Mouse (Mus musculus) forebrain, embryonic 10.5 days (tissue): Measurements from ENCODE around the gene Abi3. TPM values are rescaled to one million over a fixed set of nuclear protein-coding genes. Genes with fewer than 3 reads are reported as not detected.

Experiments used
- DNase-seq: peaks from one replicate; pipeline ENCODE4 v3.0.0-alpha.2; 2017; ENCODE audit warnings: low spot score; ENCODE audit errors: extremely low spot score
- H3K27ac ChIP-seq: fragments of 300-500 bp; sonication (generic); 2 replicates; pipeline ENCODE4 v1.5.1; 2016; ENCODE audit warnings: mild to moderate bottlenecking
- H3K27me3 ChIP-seq: fragments of 300-500 bp; sonication (generic); 2 replicates; pipeline ENCODE4 v1.6.1; 2016; ENCODE audit warnings: mild to moderate bottlenecking; ENCODE audit not compliant: poor library complexity, severe bottlenecking
- H3K36me3 ChIP-seq: fragments of 300-500 bp; sonication (generic); replicated peaks from 2 replicates; pipeline ENCODE4 v1.6.1; 2016; ENCODE audit warnings: mild to moderate bottlenecking, moderate library complexity
- H3K4me1 ChIP-seq: fragments of 300-500 bp; sonication (generic); 2 replicates; pipeline ENCODE4 v1.6.1; 2016
- H3K4me3 ChIP-seq: fragments of 300-500 bp; sonication (generic); 2 replicates; pipeline ENCODE4 v1.5.1; 2016; ENCODE audit warnings: mild to moderate bottlenecking, moderate library complexity
- H3K9me3 ChIP-seq: fragments of 300-500 bp; sonication (generic); 2 replicates; pipeline ENCODE4 v1.6.1; 2016; ENCODE audit warnings: mild to moderate bottlenecking, moderate library complexity
- whole genome bisulfite sequencing: fragments of 180-500 bp; shearing (Covaris S2); methylation state at CpG from one replicate; pipeline ENCODE4 v1.1.7; 2016; 5-methylcytosine and 5-hydroxymethylcytosine counted together
- polyA plus RNA-seq: library from polyadenylated mRNA; unstranded; fragments of >200 nt; fragmentation: Nextera tagmentation; extraction: Ambion mirVana; gene quantifications from 2 replicates; pipeline ENCODE4 v1.2.1, GENCODE M21; 2016

Gene Abi3
- polyA plus RNA-seq, 1 experiment from 2014 or later: 2.3 TPM

DNA sequence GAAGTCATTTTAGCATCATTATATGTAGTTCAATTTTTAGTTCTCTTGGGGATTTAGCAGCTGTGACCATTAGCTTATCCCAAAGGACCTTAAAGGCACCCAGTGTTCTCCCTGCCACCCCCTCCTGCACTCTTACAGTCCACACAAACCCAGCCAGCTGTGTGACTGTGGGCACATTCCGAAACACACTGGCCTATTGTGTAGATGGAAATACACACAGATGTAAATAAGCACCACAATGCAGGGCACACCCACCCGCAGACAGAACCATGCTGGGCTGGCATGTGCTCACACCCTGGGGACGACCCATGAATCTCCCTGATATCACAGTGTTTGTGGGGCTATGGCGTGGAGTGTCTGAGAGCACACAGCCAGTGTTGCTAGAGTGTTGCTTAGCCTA is 30.1 kb downstream of the Abi3 start:
- no peak for DNase-seq
- Histone ChIP-seq H3K27ac (no peak overlapping the region), H3K4me3 (no peak overlapping the region), H3K4me1 (peaks cover 15% of the 10 kb centered on the region), H3K36me3 (no peaks in the 10 kb centered on the region), H3K9me3 (peaks cover 7% of the 10 kb centered on the region; the same call in 1 of the 2 replicates), H3K27me3 (0 out of 2 replicates have a peak, but pooled peaks cover 5% of the 10 kb centered on the region)
- WGBS: 76% methylated on average over 4 of the region's 4 CpGs

DNA sequence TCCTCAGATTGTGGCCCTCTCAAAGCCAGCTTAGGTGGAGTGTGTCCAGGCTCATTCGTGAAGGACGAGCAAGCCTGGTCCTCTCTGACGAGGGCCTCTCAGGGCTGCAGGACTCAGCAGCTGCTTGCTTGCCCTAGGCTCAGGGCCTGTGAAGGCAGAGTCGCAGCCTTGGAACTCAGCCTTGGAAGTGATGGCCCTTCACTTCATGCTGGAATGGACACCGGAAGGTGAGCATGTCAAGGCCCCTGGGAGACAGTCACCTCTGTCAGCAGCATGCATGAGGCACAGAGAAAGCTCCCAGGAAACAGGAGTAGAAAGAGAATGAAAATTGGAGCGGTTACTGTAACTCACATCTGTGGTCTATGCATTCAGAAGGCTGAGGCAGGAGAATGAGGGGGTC is 30.5 kb downstream of the Abi3 start:
- Histone ChIP-seq H3K4me1 (peaks cover 15% of the 10 kb centered on the region), H3K36me3 (no peaks in the 10 kb centered on the region), H3K9me3 (peaks cover 7% of the 10 kb centered on the region; the same call in 1 of the 2 replicates), H3K27me3 (0 out of 2 replicates have a peak, but pooled peaks cover 5% of the 10 kb centered on the region), H3K27ac (no peak overlapping the region), H3K4me3 (no peak overlapping the region)
- DNase-seq: no peak
- WGBS: 90% methylated on average over 6 of the region's 6 CpGs

DNA sequence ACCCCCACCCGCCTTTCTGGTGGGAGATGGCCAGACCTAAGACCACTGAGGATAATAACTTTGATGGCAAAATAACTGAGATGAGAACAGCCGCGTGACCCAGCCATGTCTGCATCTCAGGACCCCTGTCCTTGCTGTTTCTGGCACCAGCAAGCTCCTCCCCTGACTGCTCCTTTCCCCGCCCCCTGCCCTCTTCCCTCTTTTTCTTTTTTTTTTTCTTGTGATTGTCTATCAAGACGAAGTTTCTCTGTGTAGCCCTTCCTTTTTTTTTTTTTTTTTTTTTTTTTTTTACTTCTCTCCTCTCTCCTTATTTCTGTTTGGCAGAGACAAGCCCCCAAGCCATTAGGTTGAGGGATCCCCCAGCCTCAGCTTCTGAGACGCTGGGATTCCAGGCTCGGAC is 31.4 kb downstream of the Abi3 start:
- 0 out of 2 replicates have a peak, but pooled peaks cover 5% of the 10 kb centered on the region for H3K27me3 ChIP-seq
- no peak overlapping the region for H3K4me3 ChIP-seq
- no peaks in the 10 kb centered on the region for H3K36me3 ChIP-seq
- WGBS: 64% methylated on average over 7 of the region's 7 CpGs
- peaks cover 15% of the 10 kb centered on the region for H3K4me1 ChIP-seq
- no peak for DNase-seq
- peaks cover 7% of the 10 kb centered on the region; the same call in 1 of the 2 replicates for H3K9me3 ChIP-seq
- H3K27ac ChIP-seq: peak overlapping the region; percentile 37; the same call in 1 of the 2 replicates

DNA sequence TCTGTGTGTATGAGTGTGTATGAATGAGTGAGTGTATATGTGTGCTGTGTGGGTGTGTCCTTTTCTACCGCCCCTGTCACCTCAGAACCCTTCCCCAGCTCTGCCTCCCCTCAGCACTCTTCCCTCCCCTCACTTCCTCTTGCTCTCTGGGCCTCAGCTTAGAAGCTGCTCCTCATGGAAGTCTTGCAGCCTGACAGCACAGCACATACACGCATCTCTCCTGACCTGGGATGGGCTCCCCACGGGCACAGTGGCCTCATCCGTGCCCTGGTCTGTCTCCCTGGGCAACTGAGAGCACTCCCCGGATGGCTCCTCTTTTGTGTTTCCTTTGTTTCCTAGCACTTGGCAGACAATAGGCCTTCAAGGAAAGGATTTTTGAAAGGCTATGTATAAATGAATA is 32.7 kb downstream of the Abi3 start:
- H3K27me3 ChIP-seq: 0 out of 2 replicates have a peak, but pooled peaks cover 5% of the 10 kb centered on the region
- H3K27ac ChIP-seq: peak overlapping the region; percentile 45
- no peaks in the 10 kb centered on the region for H3K36me3 ChIP-seq
- H3K4me1 ChIP-seq: peaks cover 15% of the 10 kb centered on the region
- H3K4me3 ChIP-seq: no peak overlapping the region
- DNase-seq: no peak
- WGBS: 27% methylated on average over 5 of the region's 5 CpGs
- peaks cover 7% of the 10 kb centered on the region; the same call in 1 of the 2 replicates for H3K9me3 ChIP-seq

DNA sequence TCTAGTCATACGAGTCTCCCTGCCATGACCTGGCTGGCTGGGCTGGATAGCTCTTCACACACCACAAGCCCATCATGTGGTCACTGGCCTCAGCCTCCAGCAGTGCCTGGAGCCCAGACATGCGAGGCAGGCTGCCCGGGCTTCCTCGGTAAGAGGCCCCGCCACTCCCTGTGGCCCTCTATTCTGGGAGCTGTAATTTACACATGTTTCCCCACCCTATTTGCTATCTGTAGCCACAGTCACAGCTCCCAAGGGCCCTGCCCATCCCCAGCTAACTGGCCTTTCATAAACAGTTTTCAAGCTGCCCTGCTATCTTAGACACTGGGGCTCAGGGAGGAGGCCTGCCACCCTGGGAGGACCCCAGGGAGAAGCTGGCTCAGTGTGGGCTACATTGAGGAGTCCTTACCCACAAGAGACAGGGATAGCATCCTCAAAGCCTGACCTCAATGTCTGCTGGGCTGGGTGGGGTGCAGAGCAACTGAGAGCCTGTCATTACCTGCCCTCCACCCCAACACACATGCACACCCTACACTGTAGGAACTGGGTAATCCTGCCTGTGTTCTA is 33.7 kb downstream of the Abi3 start:
- Histone ChIP-seq H3K27me3 (0 out of 2 replicates have a peak, but pooled peaks cover 5% of the 10 kb centered on the region), H3K9me3 (peaks cover 7% of the 10 kb centered on the region; the same call in 1 of the 2 replicates), H3K36me3 (no peaks in the 10 kb centered on the region), H3K4me1 (peaks cover 15% of the 10 kb centered on the region), H3K27ac (peak overlapping the region; percentile 36), H3K4me3 (no peak overlapping the region)
- DNase-seq: no peak
- WGBS: 80% methylated on average over 5 of the region's 5 CpGs

DNA sequence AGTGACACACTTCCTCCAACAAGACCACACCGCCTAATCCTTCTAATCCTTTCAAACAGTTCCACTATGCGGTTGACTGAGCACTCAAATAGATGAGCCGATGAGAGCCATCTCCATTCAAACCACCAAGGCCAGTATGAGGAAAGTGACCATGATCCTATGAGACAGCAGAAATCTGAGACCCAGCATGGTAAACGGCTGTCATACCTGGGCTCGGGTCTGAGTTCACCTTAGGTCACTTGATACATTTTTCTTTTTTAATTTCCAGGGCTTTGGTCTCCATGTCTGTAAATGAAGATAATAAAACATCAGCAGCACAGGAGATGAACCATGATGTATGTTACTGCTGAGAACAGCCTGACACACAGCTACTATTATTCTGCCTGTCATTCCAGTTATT is 34.4 kb downstream of the Abi3 start:
- WGBS: 93% methylated on average over 5 of the region's 5 CpGs
- H3K27ac ChIP-seq: no peak overlapping the region

DNA sequence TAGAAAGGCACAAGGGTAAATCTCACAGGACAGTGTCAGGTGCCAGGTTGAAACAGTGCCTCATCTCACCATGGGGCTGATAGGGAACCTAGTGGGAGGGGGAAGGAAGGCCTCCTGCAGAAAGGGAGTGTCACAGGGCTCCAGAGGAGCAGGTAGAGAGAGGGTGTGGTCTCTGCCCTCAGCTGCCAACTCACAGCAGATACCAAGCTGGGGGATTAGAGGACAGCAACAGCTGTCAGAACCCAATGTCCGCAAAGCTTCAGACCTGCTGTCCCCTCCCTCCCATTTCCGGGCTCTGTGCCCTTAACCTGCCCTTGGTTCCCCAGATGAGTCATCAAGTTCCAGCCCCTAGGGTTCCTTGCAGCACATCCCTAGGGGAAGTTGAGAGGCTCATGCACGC is 36.7 kb downstream of the Abi3 start:
- no peak for DNase-seq
- H3K27ac ChIP-seq: no peak overlapping the region
- no peaks in the 10 kb centered on the region for H3K36me3 ChIP-seq
- peaks cover 7% of the 10 kb centered on the region; the same call in 1 of the 2 replicates for H3K9me3 ChIP-seq
- no peak overlapping the region for H3K4me3 ChIP-seq
- 53% methylated on average over 3 of the region's 3 CpGs for WGBS
- H3K4me1 ChIP-seq: peaks cover 12% of the 10 kb centered on the region
- H3K27me3 ChIP-seq: no peaks in the 10 kb centered on the region

More for the DNA sequence above, 34.4 kb downstream of the Abi3 start:
- Histone ChIP-seq H3K4me3 (no peak overlapping the region), H3K27me3 (0 out of 2 replicates have a peak, but pooled peaks cover 5% of the 10 kb centered on the region), H3K4me1 (peaks cover 15% of the 10 kb centered on the region), H3K36me3 (no peaks in the 10 kb centered on the region), H3K9me3 (peaks cover 7% of the 10 kb centered on the region; the same call in 1 of the 2 replicates)
- DNase-seq: no peak

DNA sequence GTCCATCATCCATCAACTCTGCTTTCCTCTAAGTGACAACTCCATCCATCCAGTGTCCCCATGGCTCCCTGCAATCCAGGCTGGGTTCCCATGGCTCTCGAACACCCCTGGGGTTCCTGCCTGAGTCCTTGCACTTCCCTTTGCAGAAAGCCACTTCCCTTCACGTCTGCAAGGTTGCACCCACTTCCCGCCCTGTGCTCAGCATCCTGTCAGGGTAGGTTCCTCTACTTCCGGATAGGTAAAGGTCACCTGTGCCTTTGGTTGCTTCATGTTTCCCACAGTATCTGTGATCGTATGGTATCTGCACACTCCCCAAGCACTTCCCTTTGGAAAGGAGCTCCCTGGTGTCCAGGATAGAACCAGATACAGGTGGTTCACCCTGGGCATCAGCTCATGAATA is 37.3 kb downstream of the Abi3 start:
- Histone ChIP-seq H3K27me3 (no peaks in the 10 kb centered on the region), H3K27ac (no peak overlapping the region), H3K36me3 (no peaks in the 10 kb centered on the region), H3K9me3 (peaks cover 7% of the 10 kb centered on the region; the same call in 1 of the 2 replicates), H3K4me1 (peaks cover 7% of the 10 kb centered on the region), H3K4me3 (no peak overlapping the region)
- 80% methylated on average over 5 of the region's 5 CpGs for WGBS
- DNase-seq: no peak

DNA sequence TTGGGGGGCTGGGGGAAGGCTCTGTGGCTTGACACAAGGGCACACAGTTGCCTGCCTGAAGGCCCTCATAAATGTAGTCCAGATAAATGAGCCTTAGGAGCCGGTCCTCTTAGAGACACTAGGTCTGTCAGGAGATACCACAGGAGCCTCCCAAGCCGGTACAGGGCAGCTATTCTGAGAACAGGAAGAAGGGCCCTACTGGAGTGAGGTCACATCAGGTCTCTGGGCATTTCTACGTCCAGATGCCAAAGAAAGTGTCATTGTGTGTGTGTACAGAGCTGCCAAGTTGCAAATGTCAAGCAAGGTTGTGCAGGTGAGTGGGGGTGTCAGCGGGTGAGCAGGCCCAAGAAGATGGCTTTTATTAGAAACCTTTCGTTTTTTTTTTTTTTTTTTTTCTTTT is 46.7 kb downstream of the Abi3 start:
- no peak overlapping the region for H3K27ac ChIP-seq
- peaks cover 11% of the 10 kb centered on the region for H3K4me1 ChIP-seq
- no peak overlapping the region for H3K4me3 ChIP-seq
- H3K27me3 ChIP-seq: peaks cover 50% of the 10 kb centered on the region
- H3K36me3 ChIP-seq: no peaks in the 10 kb centered on the region
- no peak for DNase-seq
- H3K9me3 ChIP-seq: no peaks in the 10 kb centered on the region
- 76% methylated on average over 5 of the region's 5 CpGs for WGBS

DNA sequence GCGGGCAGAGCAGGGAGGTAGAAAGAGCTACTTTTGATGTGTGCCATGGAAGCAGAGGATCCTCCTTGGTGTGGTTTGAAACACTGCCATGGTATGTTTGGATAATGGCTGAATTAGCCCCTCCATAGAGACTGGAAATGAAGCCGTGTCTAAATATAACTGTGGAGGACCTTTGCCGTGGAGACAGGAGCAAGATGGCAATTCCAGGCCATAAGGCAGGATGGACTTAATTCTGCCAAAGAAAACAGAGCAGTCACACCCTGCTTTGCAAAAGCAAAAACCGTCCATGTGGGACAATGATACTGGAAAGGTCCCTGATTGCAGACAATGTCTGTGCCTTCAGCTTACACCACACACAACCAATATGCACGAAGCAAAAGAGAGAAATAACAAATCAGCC is 48.1 kb downstream of the Abi3 start:
- Histone ChIP-seq H3K27ac (no peak overlapping the region), H3K36me3 (no peaks in the 10 kb centered on the region), H3K4me1 (peaks cover 11% of the 10 kb centered on the region), H3K27me3 (peaks cover 50% of the 10 kb centered on the region), H3K4me3 (no peak overlapping the region), H3K9me3 (no peaks in the 10 kb centered on the region)
- WGBS: 84% methylated on average over 5 of the region's 5 CpGs
- DNase-seq: no peak

DNA sequence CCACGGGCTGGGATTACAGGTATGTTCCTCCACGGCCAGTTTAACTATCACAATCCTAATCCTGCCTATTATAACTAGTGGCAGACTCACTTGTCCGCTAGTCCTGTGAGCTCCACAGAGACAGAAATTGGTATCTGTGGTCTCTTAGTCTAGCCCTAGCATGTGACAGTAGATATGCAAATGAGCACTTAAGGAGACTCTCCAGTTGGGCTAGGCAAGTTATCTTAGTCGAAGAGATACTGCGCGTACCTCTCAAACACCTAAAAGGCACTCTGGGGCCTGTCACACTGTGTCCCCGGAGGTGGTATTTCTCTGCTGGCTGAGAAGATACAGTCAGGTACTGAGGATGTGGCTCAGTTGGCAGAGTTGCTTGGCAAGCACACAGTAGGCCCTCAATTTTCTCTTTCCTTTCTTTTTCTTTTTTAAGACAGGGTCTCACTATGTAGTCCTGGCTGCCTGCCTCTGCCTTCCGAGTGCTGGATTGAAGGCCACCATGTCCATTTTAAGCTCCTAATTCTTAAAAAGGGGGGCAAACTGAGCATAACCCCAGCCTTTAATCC is 49.2 kb downstream of the Abi3 start:
- H3K27me3 ChIP-seq: peaks cover 38% of the 10 kb centered on the region
- no peak overlapping the region for H3K27ac ChIP-seq
- no peak for DNase-seq
- no peaks in the 10 kb centered on the region for H3K9me3 ChIP-seq
- no peaks in the 10 kb centered on the region for H3K36me3 ChIP-seq
- peaks cover 11% of the 10 kb centered on the region for H3K4me1 ChIP-seq
- no peak overlapping the region for H3K4me3 ChIP-seq
- WGBS: 93% methylated on average over 8 of the region's 8 CpGs

DNA sequence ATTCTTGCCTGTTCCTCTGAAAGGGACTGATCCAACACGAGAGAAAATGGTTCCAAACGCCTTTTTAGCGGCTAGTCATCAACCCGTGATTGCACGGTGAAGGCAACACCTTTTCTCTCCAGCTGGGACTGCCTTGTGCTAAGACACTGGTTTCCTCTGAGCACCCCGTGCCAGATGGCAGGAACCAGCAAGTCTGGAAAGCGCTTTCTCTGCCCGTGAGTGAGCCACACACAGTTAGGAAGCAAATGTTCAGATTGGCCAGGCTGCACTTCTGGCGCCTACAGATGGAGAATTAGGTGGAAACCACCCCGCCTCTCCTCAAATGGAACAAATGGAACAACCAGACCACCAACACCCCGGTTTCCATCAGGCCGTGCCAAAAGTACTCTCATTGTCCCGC is 50.5 kb downstream of the Abi3 start:
- H3K4me3 ChIP-seq: no peak overlapping the region
- peaks cover 26% of the 10 kb centered on the region for H3K27me3 ChIP-seq
- WGBS: 88% methylated on average over 13 of the region's 13 CpGs
- H3K4me1 ChIP-seq: peaks cover 8% of the 10 kb centered on the region
- H3K36me3 ChIP-seq: no peaks in the 10 kb centered on the region
- H3K27ac ChIP-seq: no peak overlapping the region
- no peaks in the 10 kb centered on the region for H3K9me3 ChIP-seq
- DNase-seq: no peak

DNA sequence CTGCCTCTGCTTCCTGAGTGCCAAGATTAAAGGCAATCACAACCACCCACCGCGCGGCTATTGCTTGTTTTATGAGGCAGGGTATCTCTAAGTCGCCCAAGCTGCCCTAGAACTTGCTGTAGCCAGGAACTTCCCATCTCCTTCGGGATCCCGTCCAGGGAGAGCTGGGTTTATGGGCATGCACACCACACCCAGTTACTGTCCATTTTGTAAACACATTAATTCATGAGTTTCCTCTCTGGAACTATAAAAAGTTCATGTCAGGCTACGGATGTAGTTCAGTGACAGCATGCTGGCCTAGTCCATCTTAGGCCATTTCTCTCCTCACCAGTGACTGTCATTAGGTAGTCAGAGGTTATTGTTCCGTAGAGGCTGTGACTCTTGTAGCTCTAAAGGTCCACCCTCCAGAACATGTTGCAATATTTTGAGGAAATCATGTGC is 52.8 kb downstream of the Abi3 start:
- Histone ChIP-seq H3K36me3 (no peaks in the 10 kb centered on the region), H3K9me3 (peaks cover 5% of the 10 kb centered on the region; the same call in 1 of the 2 replicates), H3K4me1 (no peaks in the 10 kb centered on the region), H3K27me3 (0 out of 2 replicates have a peak, but pooled peaks cover 5% of the 10 kb centered on the region), H3K4me3 (no peak overlapping the region), H3K27ac (no peak overlapping the region)
- DNase-seq: no peak
- WGBS: 90% methylated on average over 8 of the region's 8 CpGs
